Mouse (Mus musculus): ENCODE data around the gene Grin2b. TPM values are rescaled to one million over a fixed set of nuclear protein-coding genes. Genes with fewer than 3 reads are reported as not detected.
"Not testable (repeated sequence)": the region's sequence is repeated elsewhere in the genome, so short reads cannot be mapped to it uniquely, and the experiment has no call there.

Grin2b gene
- polyA plus RNA-seq, 1 experiment from 2014 or later, result 0.53 TPM

DNA sequence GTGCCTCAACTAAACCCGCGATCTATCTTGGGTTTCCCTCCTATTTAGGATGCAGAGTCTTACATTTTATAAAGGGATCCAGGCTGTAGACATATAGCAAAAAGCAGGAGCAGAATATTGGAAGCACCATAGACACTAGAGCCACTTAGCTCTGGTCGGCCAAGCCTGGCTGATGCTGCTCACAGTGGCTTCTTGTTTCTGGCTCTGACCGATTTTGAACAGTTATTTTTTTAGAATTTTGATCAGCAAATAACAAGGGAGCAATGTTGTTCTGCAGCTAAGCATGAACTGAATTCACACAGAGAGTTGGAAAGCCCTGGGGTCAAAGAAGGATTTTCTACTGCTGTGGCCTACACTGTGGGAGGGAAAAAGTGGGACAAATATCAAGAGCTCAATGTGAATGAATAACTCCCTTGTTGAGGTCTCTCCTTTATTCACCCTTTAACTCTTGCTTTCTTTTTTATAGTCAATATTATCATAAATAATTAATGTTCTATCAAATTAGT, 439.0 kb downstream of the Grin2b start:
- H3K27ac ChIP-seq, result no peak overlapping the region
- H3K4me2 ChIP-seq, result no peak overlapping the region
- no peaks in the 10 kb centered on the region for H3K27me3 ChIP-seq
- no peaks in the 10 kb centered on the region for H3K9me3 ChIP-seq (replicated peaks)
- H3K4me1 ChIP-seq (replicated peaks), result no peaks in the 10 kb centered on the region
- no peak for ATAC-seq (replicated peaks; ENCODE audit: insufficient number of reproducible peaks, insufficient read depth, low FRiP score, low read depth)
- WGBS, result 89% methylated on average over 4 of the region's 4 CpGs
- H3K9ac ChIP-seq, result no peak overlapping the region
- H3K4me3 ChIP-seq, result no peak overlapping the region
- no peaks in the 10 kb centered on the region for H3K36me3 ChIP-seq

DNA sequence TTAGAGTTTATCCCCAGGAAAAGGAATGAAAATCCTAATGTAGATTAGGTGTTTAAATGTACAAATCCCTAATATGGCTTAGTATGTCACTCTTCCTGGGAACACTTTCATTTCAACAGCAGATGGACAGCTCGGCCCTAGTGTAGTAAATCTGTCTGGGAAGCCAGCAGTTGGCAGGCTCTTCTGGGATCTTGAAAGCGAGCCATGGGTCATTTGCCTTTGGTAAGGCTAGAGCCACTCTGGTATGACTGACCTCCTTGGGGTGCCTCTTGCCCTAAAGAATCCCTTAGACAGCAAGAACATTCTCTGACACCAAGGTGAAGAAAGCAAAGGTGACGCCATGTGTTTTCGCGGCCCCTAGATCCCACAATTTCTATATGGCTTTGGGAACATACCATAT, 446.2 kb downstream of the Grin2b start:
- Histone ChIP-seq H3K9me3 (replicated peaks) (no peaks in the 10 kb centered on the region), H3K9ac (no peak overlapping the region), H3K4me2 (no peak overlapping the region), H3K4me3 (no peak overlapping the region), H3K27ac (no peak overlapping the region), H3K4me1 (replicated peaks) (no peaks in the 10 kb centered on the region), H3K36me3 (no peaks in the 10 kb centered on the region), H3K27me3 (no peaks in the 10 kb centered on the region)
- WGBS, result 86% methylated on average over 5 of the region's 5 CpGs
- no peak for ATAC-seq (replicated peaks; ENCODE audit: insufficient number of reproducible peaks, insufficient read depth, low FRiP score, low read depth)

DNA sequence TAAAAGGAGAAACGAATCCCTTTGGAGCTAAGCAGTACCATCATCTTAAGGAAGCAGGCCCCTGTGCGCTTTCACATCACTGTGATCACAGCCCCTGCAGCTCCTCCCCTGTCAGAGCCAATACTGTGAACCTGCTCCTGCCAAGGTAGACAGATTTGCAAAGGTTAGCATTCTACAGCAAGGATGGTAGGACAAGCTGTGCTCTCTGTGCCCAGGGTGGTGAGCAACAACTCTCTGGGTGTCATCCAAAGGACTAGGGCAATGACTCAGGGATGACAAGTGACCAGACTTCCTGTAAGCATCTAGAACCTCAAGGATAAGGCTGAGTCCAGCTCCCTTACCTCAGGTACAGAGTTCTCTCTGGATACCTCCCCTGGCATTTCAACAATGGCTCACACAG, 451.6 kb downstream of the Grin2b start:
- no peaks in the 10 kb centered on the region for H3K9me3 ChIP-seq (replicated peaks)
- ATAC-seq (replicated peaks; ENCODE audit: insufficient number of reproducible peaks, insufficient read depth, low FRiP score, low read depth), result no peak
- no peaks in the 10 kb centered on the region for H3K4me1 ChIP-seq (replicated peaks)
- H3K4me3 ChIP-seq, result no peak overlapping the region
- H3K27me3 ChIP-seq, result no peaks in the 10 kb centered on the region
- no peak overlapping the region for H3K27ac ChIP-seq
- 84% methylated on average over 2 of the region's 2 CpGs for WGBS
- no peak overlapping the region for H3K9ac ChIP-seq
- H3K36me3 ChIP-seq, result no peaks in the 10 kb centered on the region
- no peak overlapping the region for H3K4me2 ChIP-seq

DNA sequence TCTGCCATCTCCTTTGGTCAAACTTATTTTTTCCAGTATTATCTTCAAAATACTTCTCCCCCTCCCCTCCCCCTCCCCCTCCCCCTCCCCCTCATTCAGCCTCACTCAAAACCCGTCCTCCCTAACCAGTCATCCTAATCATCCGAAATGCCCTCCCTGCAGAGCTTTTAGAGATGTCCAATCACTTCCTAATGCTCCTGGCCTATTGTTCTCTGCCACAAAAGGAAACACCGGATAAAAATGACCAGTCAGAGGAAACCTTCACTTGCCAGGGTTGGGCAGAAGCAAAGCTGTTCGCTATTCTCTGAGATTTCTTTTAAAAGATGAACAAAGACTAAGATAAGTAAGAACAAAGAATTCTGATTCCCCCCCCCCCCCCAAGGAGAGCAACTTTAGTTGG, 458.4 kb downstream of the Grin2b start:
- no peaks in the 10 kb centered on the region for H3K9me3 ChIP-seq (replicated peaks)
- WGBS, result 62% methylated on average over 4 of the region's 4 CpGs
- H3K36me3 ChIP-seq, result no peaks in the 10 kb centered on the region
- ATAC-seq (replicated peaks; ENCODE audit: insufficient number of reproducible peaks, insufficient read depth, low FRiP score, low read depth), result no peak
- H3K27me3 ChIP-seq, result no peaks in the 10 kb centered on the region
- H3K9ac ChIP-seq, result no peak overlapping the region
- H3K4me1 ChIP-seq (replicated peaks), result no peaks in the 10 kb centered on the region
- H3K4me3 ChIP-seq, result no peak overlapping the region
- H3K4me2 ChIP-seq, result no peak overlapping the region
- no peak overlapping the region for H3K27ac ChIP-seq

DNA sequence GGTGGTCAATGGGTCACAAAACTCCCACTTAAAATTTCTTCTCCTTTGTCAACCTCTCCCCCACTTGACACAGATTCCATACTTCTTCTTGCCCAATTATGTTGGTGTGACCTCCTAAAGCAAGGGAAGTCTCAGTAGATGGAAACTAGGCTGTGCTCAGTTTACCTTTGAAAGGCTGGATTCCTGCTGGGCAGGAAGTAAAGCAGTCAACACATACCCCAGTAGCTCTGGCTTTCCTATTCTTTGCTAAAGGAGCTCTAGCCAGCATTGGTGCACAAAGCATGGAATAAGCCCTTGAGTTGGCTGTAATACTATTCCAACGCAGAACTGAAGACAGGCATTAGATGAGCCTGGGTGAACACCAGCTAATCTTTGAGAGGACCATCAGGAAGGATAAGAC, 459.1 kb downstream of the Grin2b start:
- ATAC-seq (replicated peaks; ENCODE audit: insufficient number of reproducible peaks, insufficient read depth, low FRiP score, low read depth), result no peak
- Histone ChIP-seq H3K4me1 (replicated peaks) (no peaks in the 10 kb centered on the region), H3K27ac (no peak overlapping the region), H3K9me3 (replicated peaks) (no peaks in the 10 kb centered on the region), H3K36me3 (no peaks in the 10 kb centered on the region), H3K4me2 (no peak overlapping the region), H3K9ac (no peak overlapping the region), H3K27me3 (no peaks in the 10 kb centered on the region), H3K4me3 (no peak overlapping the region)
- WGBS, result 69% methylated on average over 1 of the region's 1 CpGs

DNA sequence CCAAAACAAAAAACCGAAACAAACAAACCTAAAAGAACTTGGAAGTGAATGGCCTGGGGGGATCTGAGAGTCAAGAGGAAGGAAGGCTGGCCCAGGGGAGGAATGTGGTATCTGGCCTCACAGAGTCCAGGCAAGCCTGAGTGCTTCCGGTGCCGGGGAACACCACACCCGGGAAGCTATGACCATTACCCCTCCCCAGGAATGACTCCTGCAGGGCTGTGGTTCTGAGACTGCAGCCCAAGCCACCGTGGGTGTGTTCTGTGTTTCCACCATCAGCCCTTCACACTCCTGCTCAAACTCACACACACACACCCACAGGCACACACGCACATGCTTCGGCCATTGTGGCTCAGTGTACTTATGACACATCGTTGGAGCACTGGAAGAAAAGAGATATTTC, 459.6 kb downstream of the Grin2b start:
- no peak overlapping the region for H3K27ac ChIP-seq
- no peak overlapping the region for H3K4me3 ChIP-seq
- no peaks in the 10 kb centered on the region for H3K36me3 ChIP-seq
- 76% methylated on average over 8 of the region's 8 CpGs for WGBS
- no peaks in the 10 kb centered on the region for H3K4me1 ChIP-seq (replicated peaks)
- H3K9me3 ChIP-seq (replicated peaks), result no peaks in the 10 kb centered on the region
- ATAC-seq (replicated peaks; ENCODE audit: insufficient number of reproducible peaks, insufficient read depth, low FRiP score, low read depth), result no peak
- H3K9ac ChIP-seq, result no peak overlapping the region
- no peak overlapping the region for H3K4me2 ChIP-seq
- no peaks in the 10 kb centered on the region for H3K27me3 ChIP-seq

DNA sequence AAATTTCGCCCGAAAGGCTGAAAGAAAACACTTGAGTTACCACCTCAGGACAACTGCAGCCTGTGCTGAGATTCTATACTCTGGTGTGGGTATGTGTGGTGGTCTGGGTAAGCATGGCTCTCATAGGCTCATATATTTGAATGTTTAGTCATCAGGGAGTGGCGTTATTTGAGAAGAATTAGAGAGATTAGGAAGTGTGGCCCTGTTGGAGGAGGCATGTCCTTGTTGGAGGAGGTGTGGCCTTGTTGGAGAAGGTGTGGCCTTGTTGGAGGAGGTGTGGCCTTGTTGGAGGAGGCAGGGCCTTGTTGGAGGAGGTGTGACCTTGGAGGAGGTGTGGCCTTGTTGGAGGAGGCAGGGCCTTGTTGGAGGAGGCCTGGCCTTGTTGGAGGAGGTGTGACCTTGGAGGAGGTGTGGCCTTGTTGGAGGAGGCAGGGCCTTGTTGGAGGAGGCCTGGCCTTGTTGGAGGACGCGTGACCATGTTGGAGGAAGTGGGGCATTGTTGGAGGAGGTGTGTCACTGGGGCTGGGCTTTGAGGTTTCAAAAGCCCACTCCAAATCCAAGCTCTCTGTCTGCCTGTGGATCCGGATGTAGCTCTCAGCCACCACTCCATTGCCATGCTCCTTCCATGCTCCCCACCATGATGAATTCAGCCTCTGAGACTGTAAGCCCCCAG, 466.3 kb downstream of the Grin2b start:
- H3K4me3 ChIP-seq, H3K27ac ChIP-seq: not testable (repeated sequence)

DNA sequence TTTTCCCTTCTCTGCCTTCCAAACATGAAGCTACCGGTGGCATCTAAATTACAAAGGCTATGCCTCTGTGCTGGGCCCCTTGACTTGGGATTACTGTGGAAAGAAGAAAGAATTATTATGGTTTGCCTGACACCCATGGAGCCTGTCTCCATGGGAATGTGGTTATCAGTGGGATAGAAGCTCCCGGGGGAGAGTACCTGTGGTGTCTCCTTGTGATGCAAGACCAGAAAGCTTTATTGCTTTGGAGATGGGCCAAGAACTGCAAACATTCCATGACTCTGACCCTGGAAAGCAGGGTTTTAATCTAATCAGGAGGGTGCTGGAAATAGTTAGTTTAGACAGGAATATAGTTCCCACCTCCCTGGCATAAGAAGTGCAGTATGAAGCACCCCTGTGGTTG, 469.7 kb downstream of the Grin2b start:
- ATAC-seq (replicated peaks; ENCODE audit: insufficient number of reproducible peaks, insufficient read depth, low FRiP score, low read depth), result no peak

More for the DNA sequence above, 466.3 kb downstream of the Grin2b start:
- 83% methylated on average over 6 of the region's 6 CpGs for WGBS
- not testable (repeated sequence) for H3K9me3 ChIP-seq (replicated peaks); H3K4me2 ChIP-seq; H3K36me3 ChIP-seq; H3K27me3 ChIP-seq; H3K4me1 ChIP-seq (replicated peaks); H3K9ac ChIP-seq; ATAC-seq (replicated peaks; ENCODE audit: insufficient number of reproducible peaks, insufficient read depth, low FRiP score, low read depth)

DNA sequence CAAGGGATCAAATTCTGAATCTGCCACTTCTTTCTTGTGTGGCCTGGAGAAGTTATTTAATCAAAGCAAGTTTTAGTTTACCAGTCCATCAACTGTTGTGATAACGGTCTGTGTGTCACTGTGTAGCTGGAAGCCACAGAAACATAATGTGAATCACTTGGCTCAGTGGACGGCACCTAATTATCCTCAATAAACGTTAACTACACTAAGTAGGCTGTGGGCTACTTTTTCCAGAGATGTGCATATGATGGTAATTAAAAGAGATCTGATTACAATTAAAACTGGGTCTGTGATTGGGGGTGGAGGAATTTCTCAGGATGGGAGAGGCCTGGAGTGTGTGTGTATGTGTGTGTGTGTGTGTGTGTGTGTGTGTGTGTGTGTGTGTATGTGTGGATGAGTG, 471.9 kb downstream of the Grin2b start:
- no peak overlapping the region for H3K4me2 ChIP-seq
- no peaks in the 10 kb centered on the region for H3K9me3 ChIP-seq (replicated peaks)
- H3K27me3 ChIP-seq, result no peaks in the 10 kb centered on the region
- no peaks in the 10 kb centered on the region for H3K36me3 ChIP-seq
- H3K4me3 ChIP-seq, result no peak overlapping the region
- H3K9ac ChIP-seq, result no peak overlapping the region
- no peak for ATAC-seq (replicated peaks; ENCODE audit: insufficient number of reproducible peaks, insufficient read depth, low FRiP score, low read depth)
- H3K4me1 ChIP-seq (replicated peaks), result no peaks in the 10 kb centered on the region
- H3K27ac ChIP-seq, result no peak overlapping the region
- WGBS, result 75% methylated on average over 3 of the region's 3 CpGs

More for the DNA sequence above, 469.7 kb downstream of the Grin2b start:
- WGBS, result 28% methylated on average over 2 of the region's 2 CpGs
- Histone ChIP-seq H3K4me3 (no peak overlapping the region), H3K9ac (no peak overlapping the region), H3K36me3 (no peaks in the 10 kb centered on the region), H3K4me1 (replicated peaks) (no peaks in the 10 kb centered on the region), H3K9me3 (replicated peaks) (no peaks in the 10 kb centered on the region), H3K4me2 (no peak overlapping the region), H3K27ac (no peak overlapping the region), H3K27me3 (no peaks in the 10 kb centered on the region)

DNA sequence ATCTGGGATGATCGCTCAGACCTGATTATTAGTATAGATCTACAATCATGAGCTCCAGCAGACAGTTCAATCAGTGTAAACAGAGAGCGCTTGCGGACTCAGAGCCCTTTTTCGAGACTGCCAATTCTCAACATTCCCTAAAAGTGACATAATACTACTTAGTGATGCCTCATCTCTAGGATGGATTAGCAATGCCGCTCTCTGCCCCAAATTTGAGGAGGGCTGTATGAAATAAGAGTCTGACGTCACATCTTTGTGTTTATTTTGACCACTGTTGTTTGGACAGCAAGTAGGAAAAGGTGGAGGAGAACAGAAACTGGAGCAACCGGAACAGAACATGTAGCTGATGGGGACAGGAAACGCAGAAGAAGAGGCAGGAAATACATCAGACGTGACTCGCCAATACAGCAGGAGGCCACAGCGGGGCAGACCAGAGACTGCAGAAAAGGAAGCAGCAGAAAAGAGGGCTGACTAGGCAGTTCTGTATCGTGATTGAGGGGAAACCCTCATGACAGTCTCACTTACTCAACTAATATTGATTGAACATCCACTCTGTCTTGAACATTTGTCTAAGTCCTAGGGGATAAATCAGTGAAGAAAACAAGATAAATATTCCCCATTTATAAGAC, 472.5 kb downstream of the Grin2b start:
- no peak for ATAC-seq (replicated peaks; ENCODE audit: insufficient number of reproducible peaks, insufficient read depth, low FRiP score, low read depth)
- 58% methylated on average over 12 of the region's 12 CpGs for WGBS
- Histone ChIP-seq H3K4me1 (replicated peaks) (no peaks in the 10 kb centered on the region), H3K9ac (no peak overlapping the region), H3K27me3 (no peaks in the 10 kb centered on the region), H3K9me3 (replicated peaks) (no peaks in the 10 kb centered on the region), H3K4me2 (no peak overlapping the region), H3K36me3 (no peaks in the 10 kb centered on the region), H3K4me3 (no peak overlapping the region), H3K27ac (no peak overlapping the region)

DNA sequence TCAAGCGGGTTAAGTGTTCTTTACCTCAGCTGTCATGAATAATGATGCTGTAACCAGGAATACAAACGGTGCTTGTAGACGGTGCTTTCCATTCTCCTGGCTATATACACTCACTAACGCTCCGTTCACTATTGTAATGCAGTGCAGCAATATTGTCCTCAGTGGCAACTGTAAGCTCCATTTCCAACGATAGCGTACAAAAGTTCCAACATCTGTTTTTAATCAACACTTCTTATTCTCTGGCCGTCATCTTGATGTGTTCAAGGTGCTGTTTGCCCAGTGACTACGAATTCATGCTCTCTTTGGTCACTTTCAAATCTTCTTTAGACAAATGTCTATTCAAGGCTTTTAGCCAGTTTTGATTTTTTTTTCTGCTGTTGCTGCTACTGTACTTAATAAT, 480.8 kb downstream of the Grin2b start:
- Histone ChIP-seq H3K36me3 (no peaks in the 10 kb centered on the region), H3K4me3 (no peak overlapping the region), H3K4me1 (replicated peaks) (no peaks in the 10 kb centered on the region), H3K4me2 (no peak overlapping the region), H3K27me3 (no peaks in the 10 kb centered on the region), H3K27ac (no peak overlapping the region), H3K9me3 (replicated peaks) (no peaks in the 10 kb centered on the region), H3K9ac (no peak overlapping the region)
- no peak for ATAC-seq (replicated peaks; ENCODE audit: insufficient number of reproducible peaks, insufficient read depth, low FRiP score, low read depth)
- WGBS, result 60% methylated on average over 9 of the region's 9 CpGs

DNA sequence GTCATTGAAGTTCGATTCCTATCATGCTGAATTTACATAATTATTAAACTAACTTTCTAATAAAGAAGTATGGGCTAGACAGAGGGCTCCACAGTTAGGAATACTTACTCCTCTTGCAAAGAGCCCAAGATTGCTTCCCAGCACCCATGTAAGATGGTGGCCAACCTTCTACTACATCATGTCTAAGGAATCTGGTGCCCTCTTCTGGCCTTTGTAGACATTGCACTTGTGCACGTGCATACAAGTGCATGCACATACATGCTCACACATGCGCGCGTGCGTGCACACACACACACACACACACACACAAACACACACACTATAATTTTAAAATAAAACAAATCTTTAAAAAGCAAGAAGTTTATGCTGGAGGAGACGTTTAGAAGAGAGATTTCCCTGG, 481.8 kb downstream of the Grin2b start:
- H3K9me3 ChIP-seq (replicated peaks), result no peaks in the 10 kb centered on the region
- ATAC-seq (replicated peaks; ENCODE audit: insufficient number of reproducible peaks, insufficient read depth, low FRiP score, low read depth), result no peak
- H3K4me1 ChIP-seq (replicated peaks), result no peaks in the 10 kb centered on the region
- no peaks in the 10 kb centered on the region for H3K36me3 ChIP-seq
- H3K4me2 ChIP-seq, result no peak overlapping the region
- no peak overlapping the region for H3K27ac ChIP-seq
- H3K9ac ChIP-seq, result no peak overlapping the region
- H3K27me3 ChIP-seq, result no peaks in the 10 kb centered on the region
- H3K4me3 ChIP-seq, result no peak overlapping the region
- 90% methylated on average over 7 of the region's 7 CpGs for WGBS
